Mouse (Mus musculus): ENCODE data around the gene St6gal1.

- TF ChIP-seq CTCF (conservative IDR thresholded peaks at IDR 0.05; ENCODE audit: low read length) (no peak), POU5F1 (IDR thresholded peaks at IDR 0.05; ENCODE audit: borderline replicate concordance, low read length) (no peak)
These were observed 41.8 kb downstream of the St6gal1 start for GRCm38 (mm10) chr16:23266293-23266692.
